Mouse (Mus musculus) induced T-regulatory cell, adult 2 months (primary cell): ENCODE measurements around the gene Defb13.
A peak's percentile ranks its signal among the peaks of the same experiment; 100 is the strongest.
"Not testable (repeated sequence)": the region's sequence is repeated elsewhere in the genome, so short reads cannot be mapped to it uniquely, and the experiment has no call there.

Source experiments
- DNase-seq: peaks from one replicate; pipeline ENCODE4 v3.0.0-alpha.2; 2012; ENCODE audit warnings: low read depth

Defb13 gene

GRCm38 (mm10) chr8:21946462-21946861, at the start of gene Defb13:
Defb13 (plus strand) TSS chr8:21946762.
- DNase-seq: no peak

- DNase-seq: not testable (repeated sequence)
Measured at GRCm38 (mm10) chr8:21906290-21906689, 40.3 kb upstream of the Defb13 start, which contains the start of gene Defb11. Defb11 (minus strand) TSS chr8:21906412.

- no peak for DNase-seq
Measured at GRCm38 (mm10) chr8:21911931-21912330, 34.6 kb upstream of the Defb13 start.

GRCm38 (mm10) chr8:21912554-21912953, 34.0 kb upstream of the Defb13 start:
- no peak for DNase-seq

- no peak for DNase-seq
Measured at GRCm38 (mm10) chr8:21915625-21916024, 30.9 kb upstream of the Defb13 start.

- DNase-seq: not testable (repeated sequence)
Measured at GRCm38 (mm10) chr8:21930754-21931153, 15.8 kb upstream of the Defb13 start.

GRCm38 (mm10) chr8:21932610-21933009, 14.0 kb upstream of the Defb13 start, which contains the start of gene Defb15:
Defb15 (minus strand) TSS chr8:21932710.
- no peak for DNase-seq

- DNase-seq: not testable (repeated sequence)
Measured at GRCm38 (mm10) chr8:21938052-21938451, 8.5 kb upstream of the Defb13 start, which contains the start of gene Defb35. Defb35 (plus strand) TSS chr8:21938352.

GRCm38 (mm10) chr8:21947311-21948017, 902 bp downstream of the Defb13 start:
- no peak for DNase-seq

- DNase-seq: peak; percentile 46
Measured at GRCm38 (mm10) chr8:21955321-21955720, 8.8 kb downstream of the Defb13 start.

GRCm38 (mm10) chr8:21956336-21956735, 9.8 kb downstream of the Defb13 start:
- no peak for DNase-seq

GRCm38 (mm10) chr8:21958414-21958813, 11.9 kb downstream of the Defb13 start, which contains the start of gene Fam90a1a:
Fam90a1a (plus strand) TSS chr8:21958714.
- DNase-seq: no peak

- no peak for DNase-seq
Measured at GRCm38 (mm10) chr8:21966646-21967045, 20.1 kb downstream of the Defb13 start.

- DNase-seq: no peak
Measured at GRCm38 (mm10) chr8:21969475-21969874, 22.9 kb downstream of the Defb13 start, which contains the start of gene Ccdc70. Ccdc70 (plus strand) TSS chr8:21969775.

GRCm38 (mm10) chr8:21978193-21978592, 31.6 kb downstream of the Defb13 start:
- no peak for DNase-seq

GRCm38 (mm10) chr8:21981664-21982337, 35.2 kb downstream of the Defb13 start:
- DNase-seq: no peak

GRCm38 (mm10) chr8:21992184-21992583, 45.6 kb downstream of the Defb13 start:
- DNase-seq: peak; percentile 31

- DNase-seq: no peak
Measured at GRCm38 (mm10) chr8:21995181-21995580, 48.6 kb downstream of the Defb13 start.
